Mouse (Mus musculus) heart, postnatal 0 days (tissue): ENCODE results near the gene Mettl7a3. TPM values are rescaled to one million over a fixed set of nuclear protein-coding genes. Genes with fewer than 3 reads are reported as not detected.
A peak's percentile ranks its signal among the peaks of the same experiment; 100 is the strongest.
"Not testable (repeated sequence)": the region's sequence is repeated elsewhere in the genome, so short reads cannot be mapped to it uniquely, and the experiment has no call there.

Source experiments
- ATAC-seq: fragments of 200-750 bp; cut with Nextera tagmentation; 2 replicates; pipeline ENCODE4 v1.8.0; 2017; ENCODE audit warnings: low read depth, moderate number of reproducible peaks, moderate library complexity; ENCODE audit not compliant: insufficient read depth
- DNase-seq: peaks from one replicate; pipeline ENCODE4 v3.0.0-alpha.2; 2016; ENCODE audit warnings: low spot score
- H3K27ac ChIP-seq: fragments of 300-500 bp; sonication (generic); 2 replicates; pipeline ENCODE4 v1.5.1; 2014; ENCODE audit warnings: low read depth, mild to moderate bottlenecking
- H3K27me3 ChIP-seq: fragments of 300-500 bp; sonication (generic); 2 replicates; pipeline ENCODE4 v1.6.1; 2014; ENCODE audit warnings: low read length, mixed read lengths; ENCODE audit not compliant: control insufficient read depth, insufficient read depth
- H3K36me3 ChIP-seq: fragments of 300-500 bp; sonication (generic); replicated peaks from 2 replicates; pipeline ENCODE4 v1.6.1; 2014; ENCODE audit warnings: low read length, mixed read lengths; ENCODE audit not compliant: control insufficient read depth, insufficient read depth
- H3K4me1 ChIP-seq: fragments of 300-500 bp; sonication (generic); 2 replicates; pipeline ENCODE4 v1.6.1; 2014; ENCODE audit warnings: antibody characterized with exemption; ENCODE audit not compliant: control insufficient read depth, insufficient read depth
- H3K4me2 ChIP-seq: fragments of 300-500 bp; sonication (generic); 2 replicates; pipeline ENCODE4 v1.6.1; 2014; ENCODE audit warnings: low read depth, mild to moderate bottlenecking, low read length, moderate library complexity
- H3K4me3 ChIP-seq: fragments of 300-500 bp; sonication (generic); 2 replicates; pipeline ENCODE4 v1.5.1; 2014; ENCODE audit warnings: low read depth, low read length
- H3K9ac ChIP-seq: fragments of 300-500 bp; sonication (generic); replicated peaks from 2 replicates; pipeline ENCODE4 v1.6.1; 2014; ENCODE audit warnings: low read depth, low read length, mixed read lengths
- H3K9me3 ChIP-seq: fragments of 300-500 bp; sonication (generic); replicated peaks from 2 replicates; pipeline ENCODE4 v1.6.1; 2016; ENCODE audit warnings: low read length; ENCODE audit not compliant: control insufficient read depth
- CTCF ChIP-seq: IDR thresholded peaks from 2 replicates; pipeline ENCODE4 v1.5.1; 2016; ENCODE audit warnings: antibody characterized with exemption, control low read depth, low read depth
- EP300 ChIP-seq: IDR thresholded peaks from 2 replicates; pipeline ENCODE4 v1.6.1; 2016; ENCODE audit warnings: antibody characterized with exemption, low read depth
- whole genome bisulfite sequencing: fragments of 180-500 bp; shearing (Covaris S2); extraction: QIAGEN DNeasy Blood & Tissue Kit; methylation state at CpG from one replicate; pipeline ENCODE4 v1.1.7; 2014; 5-methylcytosine and 5-hydroxymethylcytosine counted together
- polyA plus RNA-seq: library from polyadenylated mRNA; unstranded; fragments of >200 nt; fragmentation: Nextera tagmentation; extraction: Ambion mirVana; gene quantifications from 2 replicates; pipeline ENCODE4 v1.2.1, GENCODE M21; 2015
- total RNA-seq: library from RNA; depleted of rRNA; stranded (reverse); fragments of >200 nt; gene quantifications from 2 replicates; pipeline ENCODE4 v1.2.3, GENCODE M21; 2014; ENCODE audit warnings: low replicate concordance

Mettl7a3 gene
- total and polyA plus RNA-seq, 2 experiments from 2014 or later, result not detected

GRCm38 (mm10) chr15:100346761-100347160, 12.0 kb downstream of the Mettl7a3 start:
- no peak overlapping the region for H3K4me3 ChIP-seq
- no peaks in the 10 kb centered on the region for H3K27me3 ChIP-seq
- DNase-seq, result no peak
- H3K9ac ChIP-seq, result no peak overlapping the region
- H3K36me3 ChIP-seq, result no peaks in the 10 kb centered on the region
- ATAC-seq, result no peak
- no peak for TF ChIP-seq EP300
- TF ChIP-seq CTCF, result no peak
- H3K27ac ChIP-seq, result no peak overlapping the region
- H3K4me2 ChIP-seq, result no peak overlapping the region
- WGBS, result 77% methylated on average over 14 of the region's 14 CpGs
- H3K9me3 ChIP-seq, result no peaks in the 10 kb centered on the region
- peaks cover 12% of the 10 kb centered on the region; the same call in 1 of the 2 replicates for H3K4me1 ChIP-seq

GRCm38 (mm10) chr15:100349496-100349895, 14.8 kb downstream of the Mettl7a3 start:
- Histone ChIP-seq H3K36me3 (no peaks in the 10 kb centered on the region), H3K4me3 (no peak overlapping the region), H3K4me1 (peaks cover 16% of the 10 kb centered on the region; the same call in 1 of the 2 replicates), H3K9me3 (no peaks in the 10 kb centered on the region), H3K27me3 (no peaks in the 10 kb centered on the region), H3K27ac (no peak overlapping the region), H3K9ac (no peak overlapping the region), H3K4me2 (no peak overlapping the region)
- ATAC-seq, result no peak
- no peak for TF ChIP-seq EP300
- TF ChIP-seq CTCF, result no peak
- DNase-seq, result peak; percentile 5
- WGBS, result 5% methylated on average over 2 of the region's 2 CpGs

GRCm38 (mm10) chr15:100351501-100352060, 16.9 kb downstream of the Mettl7a3 start:
- no peak overlapping the region for H3K4me3 ChIP-seq
- WGBS, result 34% methylated on average over 6 of the region's 6 CpGs
- H3K4me2 ChIP-seq, result peak overlapping the region; percentile 15; the same call in 1 of the 2 replicates
- no peaks in the 10 kb centered on the region for H3K36me3 ChIP-seq
- H3K27ac ChIP-seq, result no peak overlapping the region
- H3K27me3 ChIP-seq, result no peaks in the 10 kb centered on the region
- no peaks in the 10 kb centered on the region for H3K9me3 ChIP-seq
- no peak overlapping the region for H3K9ac ChIP-seq
- peak; percentile 62; the same call in 1 of the 2 replicates for ATAC-seq
- H3K4me1 ChIP-seq, result peaks cover 16% of the 10 kb centered on the region; the same call in 1 of the 2 replicates
- DNase-seq, result peak; percentile 32
- no peak for TF ChIP-seq EP300
- no peak for TF ChIP-seq CTCF

- no peaks in the 10 kb centered on the region for H3K9me3 ChIP-seq
- H3K4me2 ChIP-seq, result no peak within 1 kb of the TSS
- no peaks in the 10 kb centered on the region for H3K36me3 ChIP-seq
- no peak within 1 kb of the TSS for H3K4me3 ChIP-seq
- peaks cover 16% of the 10 kb centered on the region; the same call in 1 of the 2 replicates for H3K4me1 ChIP-seq
- no peak within 1 kb of the TSS for H3K9ac ChIP-seq
- DNase-seq (no peak), ATAC-seq (no peak)
- H3K27me3 ChIP-seq, result no peaks in the 10 kb centered on the region
- no peak within 1 kb of the TSS for H3K27ac ChIP-seq
- TF ChIP-seq EP300, result no peak
- TF ChIP-seq CTCF, result no peak
- WGBS, result 80% methylated on average over 10 of the region's 10 CpGs
Observed at GRCm38 (mm10) chr15:100352711-100353250, 18.1 kb downstream of the Mettl7a3 start, which contains the start of the genes Methig1 and Mettl7a2. Methig1 (plus strand) TSS chr15:100353149. Mettl7a2 (plus strand) TSS chr15:100353200.

- H3K9me3 ChIP-seq, H3K36me3 ChIP-seq, H3K4me3 ChIP-seq, DNase-seq, H3K27ac ChIP-seq, H3K9ac ChIP-seq, H3K27me3 ChIP-seq, ATAC-seq, H3K4me2 ChIP-seq: not testable (repeated sequence)
- peaks cover 16% of the 10 kb centered on the region; the same call in 1 of the 2 replicates for H3K4me1 ChIP-seq
- WGBS, result 87% methylated on average over 10 of the region's 22 CpGs
Observed at GRCm38 (mm10) chr15:100353399-100353798, 18.7 kb downstream of the Mettl7a3 start.
